Mouse (Mus musculus) midbrain, embryonic 16.5 days (tissue): ENCODE data around the gene Sult2a6. TPM values are rescaled to one million over a fixed set of nuclear protein-coding genes. Genes with fewer than 3 reads are reported as not detected.

Source experiments
- ATAC-seq: fragments of 200-750 bp; cut with Nextera tagmentation; 2 replicates; pipeline ENCODE4 v1.8.0; 2017; ENCODE audit warnings: moderate TSS enrichment
- H3K27ac ChIP-seq: fragments of 300-500 bp; sonication (generic); 2 replicates; pipeline ENCODE4 v1.5.1; 2014; ENCODE audit warnings: mild to moderate bottlenecking, low read length, mixed read lengths
- H3K27me3 ChIP-seq: fragments of 300-500 bp; sonication (generic); 2 replicates; pipeline ENCODE4 v1.6.1; 2014; ENCODE audit warnings: low read depth, low read length, mixed read lengths; ENCODE audit not compliant: control insufficient read depth, insufficient read depth
- H3K36me3 ChIP-seq: fragments of 300-500 bp; sonication (generic); 2 replicates; pipeline ENCODE4 v1.6.1; 2014; ENCODE audit warnings: mild to moderate bottlenecking, low read length, moderate library complexity, mixed read lengths; ENCODE audit not compliant: control insufficient read depth, insufficient read depth
- H3K4me1 ChIP-seq: fragments of 300-500 bp; sonication (generic); 2 replicates; pipeline ENCODE4 v1.6.1; 2014; ENCODE audit warnings: mild to moderate bottlenecking, low read length, mixed read lengths; ENCODE audit not compliant: control insufficient read depth, insufficient read depth
- H3K4me2 ChIP-seq: fragments of 300-500 bp; sonication (generic); 2 replicates; pipeline ENCODE4 v1.6.1; 2014; ENCODE audit warnings: mild to moderate bottlenecking, low read length, mixed read lengths
- H3K4me3 ChIP-seq: fragments of 300-500 bp; sonication (generic); 2 replicates; pipeline ENCODE4 v1.5.1; 2014; ENCODE audit warnings: low read depth, mild to moderate bottlenecking, low read length, moderate library complexity, mixed read lengths
- H3K9ac ChIP-seq: fragments of 300-500 bp; sonication (generic); 2 replicates; pipeline ENCODE4 v1.6.1; 2014; ENCODE audit warnings: low read depth, low read length, mixed read lengths
- H3K9me3 ChIP-seq: fragments of 300-500 bp; sonication (generic); replicated peaks from 2 replicates; pipeline ENCODE4 v1.6.1; 2014; ENCODE audit warnings: mild to moderate bottlenecking, low read length, mixed read lengths; ENCODE audit not compliant: control insufficient read depth, poor library complexity, severe bottlenecking
- WGBS: fragments of 180-500 bp; shearing (Covaris S2); extraction: QIAGEN DNeasy Blood & Tissue Kit; methylation state at CpG from one replicate; pipeline ENCODE4 v1.1.7; 2014; 5-methylcytosine and 5-hydroxymethylcytosine counted together
- polyA plus RNA-seq: library from polyadenylated mRNA; unstranded; fragments of >200 nt; fragmentation: Nextera tagmentation; extraction: Ambion mirVana; gene quantifications from 2 replicates; pipeline ENCODE4 v1.2.1, GENCODE M21; 2015

Gene Sult2a6
- not detected in 2 replicates for polyA plus RNA-seq

- Histone ChIP-seq H3K4me3 (no peak within 1 kb of the TSS), H3K9me3 (peaks cover 9% of the 10 kb centered on the region; the same call in 1 of the 2 replicates), H3K27me3 (no peaks in the 10 kb centered on the region), H3K27ac (no peak within 1 kb of the TSS), H3K4me2 (no peak within 1 kb of the TSS), H3K9ac (no peak within 1 kb of the TSS), H3K4me1 (no peaks in the 10 kb centered on the region), H3K36me3 (no peaks in the 10 kb centered on the region)
- WGBS, result 70% methylated on average over 2 of the region's 2 CpGs
- no peak for ATAC-seq
Observed at GRCm38 (mm10) chr7:14254770-14255169, at the start of gene Sult2a6. TSS of gene Sult2a6 (minus strand) at chr7:14254870.

DNA sequence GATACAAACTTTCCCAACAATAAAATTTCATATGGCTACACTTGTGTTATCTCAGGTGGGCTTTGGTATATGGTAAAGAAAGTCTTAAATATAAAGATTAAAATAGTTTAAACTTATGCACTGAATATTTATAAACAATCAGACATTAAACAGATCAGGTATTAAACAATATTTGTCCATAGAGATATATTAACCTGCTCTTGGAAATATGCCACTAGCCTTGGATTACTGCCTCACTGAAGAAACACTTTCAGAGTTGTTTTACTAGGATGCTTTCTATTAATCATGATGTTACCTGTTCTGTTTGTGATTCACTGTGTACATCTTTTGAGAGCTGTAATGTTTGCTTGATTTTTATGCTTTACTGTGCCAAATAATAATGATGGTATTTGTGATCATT lies 39.4 kb downstream of the Sult2a6 start:
- Histone ChIP-seq H3K36me3 (no peaks in the 10 kb centered on the region), H3K4me1 (no peaks in the 10 kb centered on the region), H3K4me3 (no peak overlapping the region), H3K27me3 (no peaks in the 10 kb centered on the region), H3K9ac (no peak overlapping the region), H3K9me3 (peaks cover 14% of the 10 kb centered on the region), H3K27ac (no peak overlapping the region), H3K4me2 (no peak overlapping the region)
- ATAC-seq, result no peak

GRCm38 (mm10) chr7:14203417-14203816 lies 51.3 kb downstream of the Sult2a6 start:
- 70% methylated on average over 2 of the region's 2 CpGs for WGBS
- no peaks in the 10 kb centered on the region for H3K27me3 ChIP-seq
- no peak overlapping the region for H3K27ac ChIP-seq

GRCm38 (mm10) chr7:14202487-14202886 lies 52.2 kb downstream of the Sult2a6 start:
- H3K4me3 ChIP-seq, result no peak overlapping the region
- no peaks in the 10 kb centered on the region for H3K27me3 ChIP-seq
- H3K4me1 ChIP-seq, result no peaks in the 10 kb centered on the region
- no peak overlapping the region for H3K27ac ChIP-seq
- no peaks in the 10 kb centered on the region for H3K36me3 ChIP-seq
- ATAC-seq, result no peak
- H3K4me2 ChIP-seq, result no peak overlapping the region
- peaks cover 6% of the 10 kb centered on the region; the same call in 1 of the 2 replicates for H3K9me3 ChIP-seq
- H3K9ac ChIP-seq, result no peak overlapping the region

More at GRCm38 (mm10) chr7:14203417-14203816, 51.3 kb downstream of the Sult2a6 start:
- H3K4me1 ChIP-seq, result no peaks in the 10 kb centered on the region
- no peak for ATAC-seq
- no peak overlapping the region for H3K9ac ChIP-seq
- H3K4me2 ChIP-seq, result no peak overlapping the region
- H3K36me3 ChIP-seq, result no peaks in the 10 kb centered on the region
- peaks cover 8% of the 10 kb centered on the region; the same call in 1 of the 2 replicates for H3K9me3 ChIP-seq
- H3K4me3 ChIP-seq, result no peak overlapping the region

Other genes starting within 250 kb of the Sult2a6 start
- gene Sult2a3, start 131.8 kb downstream of the Sult2a6 start, polyA plus RNA-seq, result not detected in 2 replicates
- gene Obox8, start 78.7 kb upstream of the Sult2a6 start, polyA plus RNA-seq, result not detected in 2 replicates
- gene Sult2a8, start 191.9 kb upstream of the Sult2a6 start, polyA plus RNA-seq, result not detected in 2 replicates
- gene Sult2a7, start 239.4 kb upstream of the Sult2a6 start, polyA plus RNA-seq, result not detected in 2 replicates